Mouse (Mus musculus) v-Abl transformed pro-B cells (cell line): ENCODE data around the gene 2410131K14Rik.

Source experiments
- in situ Hi-C, 2 experiments: fragments of 400-800 bp; cut with MboI; formaldehyde crosslinking; loops; one replicate each; pipeline ENCODE4 v1.15.1; 2025; ENCODE audit not compliant: unreplicated experiment in 2 of 2

2410131K14Rik gene

DNA sequence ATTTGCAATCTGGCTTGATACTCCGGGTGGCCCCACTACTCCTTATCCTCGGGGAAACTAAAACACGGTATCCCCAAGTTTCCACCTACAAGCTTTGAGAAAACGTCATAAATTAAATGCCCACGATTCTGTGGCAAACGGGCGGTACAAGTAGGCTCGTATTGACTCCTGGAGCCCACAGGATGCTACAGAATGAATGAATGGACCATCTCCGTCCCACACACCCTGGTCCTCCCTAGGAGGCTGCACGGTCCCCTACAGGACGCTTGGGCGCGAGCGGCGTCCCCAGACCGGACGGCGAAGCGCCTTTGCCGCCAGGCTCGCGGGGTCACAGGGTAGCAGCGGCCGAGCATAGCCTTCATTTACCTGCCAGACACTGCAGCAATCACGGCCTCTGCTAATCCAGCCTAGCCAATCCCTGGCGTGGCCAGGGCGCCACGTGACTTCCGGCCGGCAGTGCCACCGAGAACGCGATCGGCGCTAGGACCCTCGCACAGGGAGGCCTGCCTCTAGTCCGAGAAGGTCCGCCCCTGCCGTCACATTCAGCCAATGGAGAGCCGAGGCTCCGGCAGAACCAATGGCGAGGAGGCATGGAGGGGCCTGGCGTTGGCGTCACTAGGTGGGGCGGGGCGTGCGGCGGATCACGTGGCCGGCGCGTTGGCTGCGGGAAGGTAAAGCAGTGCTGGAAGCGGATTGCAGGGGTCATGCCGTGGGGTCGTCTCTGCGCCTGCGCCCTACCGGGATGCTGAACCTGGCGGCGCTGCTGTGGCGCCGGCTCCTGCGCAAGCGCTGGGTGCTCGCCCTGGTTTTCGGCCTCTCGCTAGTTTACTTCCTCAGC, at the start of gene 2410131K14Rik, which contains the start of gene Rnft2:
Gene 2410131K14Rik, plus strand, starts transcription at position 622 of the 838 bp plus-strand sequence.
Gene Rnft2, minus strand, starts transcription at position 511 of the 838 bp plus-strand sequence.
- in situ Hi-C loops, result loop anchor here (5.0 to 25.0 kb wide), 6 partner anchors 160 to 1872 kb away; partner anchors contain the start of genes Rbm19 (in 2 of the 2) and Fbxo21 (in 1 of the 2)

GRCm38 (mm10) chr5:118197421-118197820, 47.6 kb upstream of the 2410131K14Rik start:
- in situ Hi-C loops, result loop anchor here in 1 of 2 experiments (25.0 kb wide), 1 partner anchor 1490 kb away; no protein-coding TSS in a partner anchor

DNA sequence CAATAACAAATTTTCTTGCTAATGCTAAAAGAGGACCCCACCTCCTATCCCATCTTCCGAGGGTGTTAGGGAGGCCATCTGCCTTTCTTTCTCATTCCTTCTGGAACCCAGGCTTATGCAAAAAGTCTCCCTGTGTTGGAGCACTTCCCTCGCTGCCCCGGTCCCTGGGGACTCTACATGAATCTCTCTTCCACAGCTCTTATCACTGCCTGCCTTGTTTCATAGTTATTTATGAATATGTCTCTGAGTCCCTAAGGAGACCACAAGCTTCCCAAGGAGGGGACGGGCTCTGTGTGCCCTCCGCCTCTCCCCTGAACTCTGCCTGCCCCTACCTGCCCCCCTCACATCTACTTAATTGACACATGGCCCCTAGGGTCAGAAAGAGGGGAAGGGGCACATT, 45.4 kb upstream of the 2410131K14Rik start:
- in situ Hi-C loops, result loop anchor here in 1 of 2 experiments (25.0 kb wide), 2 partner anchors 687 to 1488 kb away; no protein-coding TSS in a partner anchor

DNA sequence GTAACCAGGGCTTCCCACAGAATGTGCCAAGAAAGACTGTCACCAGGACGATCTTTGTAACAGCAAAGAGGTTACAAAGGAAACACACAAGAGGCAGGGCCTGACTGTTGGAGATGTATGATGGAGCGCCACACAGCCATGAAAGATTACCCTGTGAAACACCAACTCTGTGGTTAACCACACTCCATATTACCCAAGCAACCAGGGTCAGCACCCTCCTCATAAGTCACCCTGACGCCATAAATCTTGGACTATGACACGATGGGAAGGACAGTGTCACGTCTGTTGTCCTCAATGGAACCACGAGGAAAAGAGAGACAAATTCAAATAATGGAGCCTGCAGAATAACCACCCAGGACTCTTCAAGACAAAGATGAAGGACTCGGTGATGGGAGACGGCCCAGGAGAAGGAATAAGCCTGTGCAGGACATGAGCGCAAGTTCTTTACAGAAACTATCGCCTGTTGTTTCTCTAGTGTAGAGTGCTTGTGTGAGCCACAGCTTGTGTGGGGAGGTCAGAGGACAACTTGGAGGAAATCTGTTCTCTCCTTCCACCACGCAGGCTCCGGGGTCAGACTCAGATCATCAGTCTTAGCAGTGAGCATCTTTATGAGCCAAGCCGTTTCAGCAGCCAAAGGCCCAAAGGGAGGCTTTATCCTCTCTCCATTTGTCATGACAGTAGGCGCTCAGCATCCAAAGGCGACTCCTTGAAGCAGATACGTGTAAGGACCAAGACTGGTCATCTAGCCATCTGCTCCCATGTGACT, 40.2 kb upstream of the 2410131K14Rik start:
- in situ Hi-C loops, result loop anchor here in 1 of 2 experiments (25.0 kb wide), 1 partner anchor 693 kb away; no protein-coding TSS in a partner anchor

DNA sequence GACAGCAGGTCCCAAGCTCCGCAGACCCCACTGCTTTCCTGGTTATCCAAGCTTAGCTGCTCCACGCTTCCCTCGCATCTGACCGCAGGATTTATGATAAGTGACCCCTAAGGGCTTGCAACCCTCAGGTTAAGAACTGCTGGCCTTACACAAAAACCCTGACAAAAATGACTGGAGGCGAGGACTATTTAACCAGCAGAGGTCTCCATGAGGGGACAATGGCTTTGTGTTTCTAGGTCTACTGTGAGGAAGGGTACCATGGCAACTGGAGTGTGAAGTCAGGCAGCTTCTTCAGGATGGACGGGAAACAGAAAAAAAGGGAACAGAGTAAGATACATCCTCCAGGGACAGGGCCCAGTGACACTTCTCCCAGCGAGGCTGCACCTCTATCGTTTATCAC, 39.2 kb upstream of the 2410131K14Rik start:
- in situ Hi-C loops, result loop anchor here in 1 of 2 experiments (25.0 kb wide), 1 partner anchor 694 kb away; no protein-coding TSS in a partner anchor

DNA sequence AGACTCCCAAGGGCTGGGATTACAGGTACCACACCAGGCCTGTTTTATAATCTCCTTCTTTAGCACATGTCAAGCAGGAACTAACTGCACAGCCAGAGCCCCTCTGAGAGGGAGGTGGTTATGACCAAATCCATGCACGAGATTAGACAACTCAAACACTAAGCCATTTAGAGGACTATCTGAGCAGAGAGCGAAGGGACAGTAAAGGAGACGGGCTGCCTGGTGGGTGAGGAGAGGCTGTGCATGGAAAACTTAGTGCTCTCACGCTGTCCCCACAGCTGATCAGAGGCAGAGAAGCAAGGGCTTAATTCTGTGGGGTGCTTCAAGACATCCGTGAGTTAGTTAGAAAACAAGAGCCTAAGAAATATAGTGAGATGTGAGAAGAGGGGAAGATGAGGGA, 31.0 kb upstream of the 2410131K14Rik start:
- in situ Hi-C loops, result loop anchor here in 1 of 2 experiments (25.0 kb wide), 1 partner anchor 702 kb away; no protein-coding TSS in a partner anchor

DNA sequence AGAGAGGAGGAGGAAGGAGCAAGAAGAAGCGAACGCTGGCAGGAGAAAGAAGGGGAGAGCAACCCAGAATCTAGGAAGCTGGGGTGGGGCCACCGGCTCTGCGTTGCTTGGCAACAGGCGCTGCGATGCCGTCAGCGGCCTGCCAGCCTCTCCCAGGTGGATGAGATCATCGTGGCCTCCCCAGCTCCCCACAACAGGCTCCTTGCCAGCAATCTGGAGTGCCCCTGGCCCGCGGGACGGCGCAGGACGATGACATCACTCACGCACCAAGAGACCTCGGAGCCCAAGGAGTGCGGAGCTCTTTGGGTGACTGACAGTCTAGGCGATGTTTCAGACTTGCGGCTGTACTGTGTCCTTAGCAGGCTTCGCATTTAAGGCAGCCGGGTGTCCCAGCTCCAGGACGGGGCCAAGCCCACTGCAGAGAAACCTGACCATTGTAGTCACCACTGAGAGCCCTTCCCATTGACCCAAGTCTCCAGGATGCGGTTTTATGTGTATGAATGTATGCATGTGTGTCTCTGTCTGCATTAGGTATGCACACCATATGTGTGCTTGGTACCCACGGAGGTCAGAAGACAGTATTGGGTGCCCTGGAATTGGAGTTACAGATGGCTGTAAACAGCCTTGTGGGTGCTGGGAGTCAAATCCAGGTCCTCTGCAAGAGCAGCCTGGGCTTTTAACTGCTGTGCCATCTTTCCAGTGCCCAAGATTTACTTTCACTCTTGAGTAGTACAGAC, 30.4 kb upstream of the 2410131K14Rik start:
- in situ Hi-C loops, result loop anchor here in 1 of 2 experiments (25.0 kb wide), 1 partner anchor 702 kb away; no protein-coding TSS in a partner anchor

DNA sequence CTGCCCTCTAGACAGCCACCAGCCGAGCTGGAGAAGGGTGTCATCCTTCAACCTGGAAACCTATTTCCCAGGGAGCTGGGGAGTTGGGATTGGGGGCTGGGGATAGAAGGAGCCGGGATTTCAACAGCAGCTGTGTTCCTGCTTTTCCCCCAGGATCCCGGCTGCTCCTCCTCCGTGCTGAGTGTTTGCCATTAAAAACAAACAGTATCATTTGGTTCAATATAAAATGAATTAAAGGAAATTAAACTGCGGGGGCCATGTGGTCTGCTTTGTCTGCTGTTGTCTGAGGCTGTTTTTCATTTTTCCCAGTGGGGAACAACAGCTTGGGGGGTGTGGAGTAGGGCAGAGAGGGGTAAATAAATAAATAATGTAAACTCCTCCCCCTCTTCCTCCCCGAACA, 27.6 kb upstream of the 2410131K14Rik start:
- in situ Hi-C loops, result loop anchor here in 1 of 2 experiments (25.0 kb wide), 1 partner anchor 705 kb away; no protein-coding TSS in a partner anchor

DNA sequence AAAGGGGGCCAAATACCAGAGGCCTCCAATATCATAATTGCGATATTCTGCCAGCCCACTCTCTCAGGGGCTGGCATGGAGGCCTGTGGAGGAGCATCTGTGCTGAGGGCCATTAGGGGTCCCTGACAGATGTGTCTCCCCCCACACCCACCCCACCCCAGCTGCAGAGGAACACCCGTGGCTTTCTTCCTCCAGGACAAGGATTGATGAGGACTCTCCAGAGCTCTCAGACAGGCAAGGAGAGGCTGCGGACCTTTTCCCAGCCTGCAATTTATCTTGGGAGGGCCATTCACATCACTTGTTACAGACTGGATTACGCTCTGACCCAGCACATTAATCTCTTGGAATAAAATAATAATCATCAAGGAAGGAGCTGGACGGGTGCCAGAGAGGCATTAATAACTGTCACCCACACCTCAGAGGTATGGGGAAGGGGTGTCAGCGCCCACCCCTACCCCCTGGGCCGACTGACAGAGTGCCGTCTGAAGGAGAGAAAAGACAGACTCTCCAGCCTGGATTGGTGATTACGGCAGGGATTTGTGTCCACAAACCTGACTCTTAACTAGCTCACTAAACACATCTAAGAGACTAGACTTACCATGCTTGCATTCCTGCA, 21.8 kb upstream of the 2410131K14Rik start:
- in situ Hi-C loops, result loop anchor here in 1 of 2 experiments (25.0 kb wide), 1 partner anchor 711 kb away; no protein-coding TSS in a partner anchor

DNA sequence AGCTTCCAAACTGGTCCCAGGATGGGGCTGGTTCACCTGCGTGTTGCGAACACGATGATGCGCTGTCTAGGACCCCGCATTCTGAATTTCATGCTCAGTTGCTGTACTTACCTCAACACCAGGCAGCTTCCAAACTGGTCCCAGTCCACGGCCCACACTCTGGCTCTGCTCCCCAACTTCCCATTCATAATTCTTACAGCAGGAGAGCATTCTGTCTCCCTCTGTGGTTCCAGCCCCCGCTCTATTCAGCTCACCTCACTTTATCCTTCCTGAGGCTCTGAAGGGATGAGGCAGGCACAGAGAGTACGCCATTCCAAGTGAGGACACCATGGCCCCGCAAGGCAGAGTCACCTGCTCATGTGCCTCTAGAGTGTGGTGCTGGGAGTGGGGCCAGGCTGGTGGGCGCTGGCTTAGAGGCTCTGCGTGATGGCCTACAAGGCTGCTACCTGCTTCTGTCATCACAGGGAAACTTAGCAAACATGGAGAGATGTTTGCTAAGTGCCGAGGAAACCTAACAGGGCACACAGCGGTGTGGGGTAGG, 14.9 kb upstream of the 2410131K14Rik start:
- in situ Hi-C loops, result loop anchor here in 1 of 2 experiments (25.0 kb wide), 2 partner anchors 968 to 1882 kb away; partner anchors contain the start of gene Rbm19

DNA sequence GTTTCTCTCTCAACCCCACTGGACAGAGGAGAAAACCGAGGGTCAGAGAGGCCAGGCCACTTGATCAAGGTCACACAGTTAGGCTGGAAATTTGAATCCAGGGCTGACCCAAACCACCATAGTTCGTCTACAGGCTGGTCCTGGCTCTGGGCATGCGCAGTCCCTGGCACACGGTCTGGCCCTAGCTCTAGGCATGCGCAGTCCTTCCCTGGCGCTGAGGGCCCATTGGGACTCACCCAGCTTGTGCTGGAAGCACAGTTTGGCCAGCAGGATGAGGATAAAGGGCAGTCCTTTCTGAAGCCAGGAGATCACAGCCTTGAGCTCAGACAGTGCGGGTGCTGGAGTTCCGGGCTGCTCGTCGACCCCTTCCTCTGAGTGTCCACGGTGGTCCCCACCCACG, 8.1 kb upstream of the 2410131K14Rik start:
- in situ Hi-C loops, result loop anchor here in 1 of 2 experiments (25.0 kb wide), 2 partner anchors 975 to 1875 kb away; partner anchors contain the start of gene Rbm19

- in situ Hi-C loops, result loop anchor here (10.0 to 25.0 kb wide), 4 partner anchors 155 to 1873 kb away; partner anchors contain the start of genes Fbxo21 (in 1 of the 2) and Rbm19 (in 1 of the 2)
These were observed 5.4 kb upstream of the 2410131K14Rik start for GRCm38 (mm10) chr5:118239671-118240070.

- in situ Hi-C loops, result loop anchor here (5.0 to 25.0 kb wide), 6 partner anchors 161 to 1872 kb away; partner anchors contain the start of genes Rbm19 (in 2 of the 2) and Fbxo21 (in 1 of the 2)
These were observed 730 bp downstream of the 2410131K14Rik start for GRCm38 (mm10) chr5:118245606-118246308.

DNA sequence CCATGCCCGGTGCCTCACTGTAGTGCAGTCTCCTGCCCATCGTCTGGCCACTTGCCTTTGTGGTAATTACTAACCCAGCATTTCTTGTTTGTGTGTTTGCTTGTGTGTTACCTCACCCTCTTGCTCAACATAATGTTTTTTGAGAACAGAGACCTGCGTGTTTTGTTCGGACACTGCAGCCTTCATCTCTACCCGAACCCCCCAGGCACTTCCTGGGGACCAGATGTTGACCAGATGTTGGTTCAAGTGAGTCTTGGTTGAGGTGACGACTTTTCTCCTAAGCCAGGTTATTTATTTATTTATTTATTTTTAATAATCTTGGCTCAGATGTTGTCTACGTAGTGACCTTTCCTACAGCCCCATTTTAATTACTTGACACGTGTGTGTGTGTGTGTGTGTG, 2.4 kb downstream of the 2410131K14Rik start:
- in situ Hi-C loops, result loop anchor here (5.0 to 25.0 kb wide), 6 partner anchors 163 to 1870 kb away; partner anchors contain the start of genes Rbm19 (in 2 of the 2) and Fbxo21 (in 1 of the 2)

GRCm38 (mm10) chr5:118250987-118251386, 6.0 kb downstream of the 2410131K14Rik start:
- in situ Hi-C loops, result loop anchor here in 1 of 2 experiments (25.0 kb wide), 1 partner anchor 1436 kb away; no protein-coding TSS in a partner anchor

DNA sequence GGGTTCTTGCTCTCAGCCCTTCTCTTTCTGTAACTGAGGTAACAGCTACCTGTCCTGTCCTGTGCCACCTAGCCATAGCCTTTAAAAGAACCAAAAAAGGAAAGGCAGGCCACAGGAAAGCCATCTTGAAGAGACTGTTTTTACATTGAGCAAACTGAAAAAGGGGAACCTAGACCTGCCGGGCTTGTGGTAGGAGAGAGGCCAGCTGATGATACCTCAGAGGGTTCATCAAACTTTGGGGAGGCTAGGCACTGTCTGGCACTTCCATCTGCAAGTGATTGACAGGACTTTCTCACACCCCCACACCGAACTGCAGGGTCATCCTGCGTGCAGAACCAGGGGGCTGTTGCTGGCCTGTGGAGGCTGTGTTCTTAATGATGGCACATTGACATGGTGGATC, 8.5 kb downstream of the 2410131K14Rik start:
- in situ Hi-C loops, result loop anchor here in 1 of 2 experiments (25.0 kb wide), 1 partner anchor 1434 kb away; no protein-coding TSS in a partner anchor

DNA sequence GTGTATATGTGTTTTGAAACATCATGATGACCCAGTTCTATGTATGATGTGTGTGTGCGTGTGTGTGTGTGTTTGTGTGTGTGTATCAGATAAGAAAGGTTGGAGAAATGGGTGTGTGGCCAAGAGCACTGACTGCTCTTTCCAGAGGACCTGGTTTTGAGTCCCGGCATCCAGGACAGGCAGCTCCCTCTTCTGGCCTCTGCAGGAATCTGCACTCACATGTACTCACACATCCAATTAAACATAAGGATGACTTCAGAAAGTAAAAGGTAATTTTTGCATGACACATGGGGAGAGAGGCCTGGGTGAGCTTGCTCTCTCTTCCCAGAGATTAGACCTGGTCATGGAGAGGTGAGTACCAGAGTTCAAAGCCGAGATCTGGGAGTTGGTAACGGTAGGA, 12.0 kb downstream of the 2410131K14Rik start:
- in situ Hi-C loops, result loop anchor here in 1 of 2 experiments (25.0 kb wide), 1 partner anchor 1430 kb away; no protein-coding TSS in a partner anchor
